Mouse (Mus musculus): ENCODE data around the gene Cnih2. TPM values are rescaled to one million over a fixed set of nuclear protein-coding genes. Genes with fewer than 3 reads are reported as not detected.
"Not testable (repeated sequence)": the region's sequence is repeated elsewhere in the genome, so short reads cannot be mapped to it uniquely, and the experiment has no call there.

Cnih2 gene
- polyA plus RNA-seq, 1 experiment, result 1.9 TPM

DNA sequence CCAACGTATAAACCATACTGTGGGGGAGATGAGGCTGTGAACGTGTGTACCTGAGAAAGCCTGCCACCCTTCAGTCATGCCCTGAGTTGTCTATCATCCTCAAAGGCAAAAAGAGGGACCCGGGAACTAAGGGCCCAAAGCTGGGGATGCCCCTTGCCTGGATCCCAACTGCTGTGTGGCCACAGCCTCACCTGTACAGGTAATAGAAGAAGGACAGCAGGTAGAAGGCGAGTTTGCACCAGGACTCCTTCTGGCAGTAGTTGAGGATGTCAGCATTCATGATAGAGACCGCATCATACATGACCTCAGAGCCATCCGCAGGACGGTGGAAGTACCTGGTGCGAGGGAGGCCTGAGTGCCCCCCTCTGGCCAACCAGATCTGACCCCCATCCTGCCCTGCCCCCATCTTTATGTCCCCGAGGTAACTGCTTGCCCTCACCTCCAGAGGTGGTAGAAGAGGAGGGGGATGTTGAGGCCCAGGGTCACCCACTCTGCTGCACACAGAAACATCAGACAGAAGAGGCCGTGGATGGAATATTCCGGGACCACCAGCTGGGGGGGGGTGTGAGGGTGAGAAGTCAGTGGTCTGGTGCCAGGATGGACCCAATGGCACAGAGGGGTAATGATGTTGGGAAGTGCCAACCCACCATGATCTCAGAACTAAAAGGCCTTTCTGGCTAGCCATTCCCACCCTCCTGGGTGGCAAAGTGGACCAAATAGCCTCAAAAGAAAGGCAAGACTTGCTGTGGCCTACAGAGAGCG lies 4.7 kb downstream of the Cnih2 start:
- TF ChIP-seq MYOD1 (IDR thresholded peaks at IDR 0.05; ENCODE audit: control insufficient read depth, insufficient read length, low read depth) (no peak), MYOG (IDR thresholded peaks at IDR 0.05; ENCODE audit: control insufficient read depth, extremely low read depth, insufficient read length) (no peak), FOSL1 (IDR thresholded peaks at IDR 0.05; ENCODE audit: insufficient read depth, low read length, poor library complexity, severe bottlenecking) (no peak), CTCF (IDR thresholded peaks at IDR 0.05; ENCODE audit: control insufficient read depth, insufficient read depth, insufficient read length) (no peak), USF1 (IDR thresholded peaks at IDR 0.05; ENCODE audit: low read depth) (no peak), MAX (IDR thresholded peaks at IDR 0.05) (no peak), CEBPB (IDR thresholded peaks at IDR 0.05; ENCODE audit: low read depth) (no peak)
- H3K4me3 ChIP-seq (ENCODE audit: insufficient read depth, poor library complexity, severe bottlenecking), result no peak overlapping the region
- peaks cover 11% of the 10 kb centered on the region for H3K79me2 ChIP-seq (ENCODE audit: control insufficient read depth, insufficient read depth)
- H3K79me3 ChIP-seq (ENCODE audit: low read depth), result no peaks in the 10 kb centered on the region
- H3K36me3 ChIP-seq (ENCODE audit: control insufficient read depth, insufficient read depth), result peaks cover 3% of the 10 kb centered on the region
- H3ac ChIP-seq (ENCODE audit: control insufficient read depth, insufficient read length, low read depth), result no peak overlapping the region
- no peaks in the 10 kb centered on the region for H3K27me3 ChIP-seq (ENCODE audit: control insufficient read depth, insufficient read depth, insufficient read length)

- Histone ChIP-seq H3K79me3 (ENCODE audit: low read depth) (no peaks in the 10 kb centered on the region), H3ac (ENCODE audit: control insufficient read depth, insufficient read length, low read depth) (no peak overlapping the region), H3K36me3 (ENCODE audit: control insufficient read depth, insufficient read depth) (peaks cover 3% of the 10 kb centered on the region), H3K27me3 (ENCODE audit: control insufficient read depth, insufficient read depth, insufficient read length) (no peaks in the 10 kb centered on the region), H3K79me2 (ENCODE audit: control insufficient read depth, insufficient read depth) (peaks cover 13% of the 10 kb centered on the region), H3K4me3 (ENCODE audit: insufficient read depth, poor library complexity, severe bottlenecking) (no peak overlapping the region)
- TF ChIP-seq MAX (IDR thresholded peaks at IDR 0.05) (no peak), FOSL1 (IDR thresholded peaks at IDR 0.05; ENCODE audit: insufficient read depth, low read length, poor library complexity, severe bottlenecking) (no peak), CEBPB (IDR thresholded peaks at IDR 0.05; ENCODE audit: low read depth) (no peak), MYOG (IDR thresholded peaks at IDR 0.05; ENCODE audit: control insufficient read depth, extremely low read depth, insufficient read length) (no peak), MYOD1 (IDR thresholded peaks at IDR 0.05; ENCODE audit: control insufficient read depth, insufficient read length, low read depth) (no peak), USF1 (IDR thresholded peaks at IDR 0.05; ENCODE audit: low read depth) (no peak), CTCF (IDR thresholded peaks at IDR 0.05; ENCODE audit: control insufficient read depth, insufficient read depth, insufficient read length) (no peak)
Measured at GRCm38 (mm10) chr19:5092083-5092482, 6.2 kb downstream of the Cnih2 start.

GRCm38 (mm10) chr19:5089324-5089723 lies 9.0 kb downstream of the Cnih2 start:
- Histone ChIP-seq H3K79me2 (ENCODE audit: control insufficient read depth, insufficient read depth) (peaks cover 13% of the 10 kb centered on the region), H3K27me3 (ENCODE audit: control insufficient read depth, insufficient read depth, insufficient read length) (no peaks in the 10 kb centered on the region), H3K4me3 (ENCODE audit: insufficient read depth, poor library complexity, severe bottlenecking) (peak overlapping the region; percentile 86), H3ac (ENCODE audit: control insufficient read depth, insufficient read length, low read depth) (no peak overlapping the region), H3K36me3 (ENCODE audit: control insufficient read depth, insufficient read depth) (peaks cover 3% of the 10 kb centered on the region), H3K79me3 (ENCODE audit: low read depth) (no peaks in the 10 kb centered on the region)
- no peak for TF ChIP-seq MAX (IDR thresholded peaks at IDR 0.05)

DNA sequence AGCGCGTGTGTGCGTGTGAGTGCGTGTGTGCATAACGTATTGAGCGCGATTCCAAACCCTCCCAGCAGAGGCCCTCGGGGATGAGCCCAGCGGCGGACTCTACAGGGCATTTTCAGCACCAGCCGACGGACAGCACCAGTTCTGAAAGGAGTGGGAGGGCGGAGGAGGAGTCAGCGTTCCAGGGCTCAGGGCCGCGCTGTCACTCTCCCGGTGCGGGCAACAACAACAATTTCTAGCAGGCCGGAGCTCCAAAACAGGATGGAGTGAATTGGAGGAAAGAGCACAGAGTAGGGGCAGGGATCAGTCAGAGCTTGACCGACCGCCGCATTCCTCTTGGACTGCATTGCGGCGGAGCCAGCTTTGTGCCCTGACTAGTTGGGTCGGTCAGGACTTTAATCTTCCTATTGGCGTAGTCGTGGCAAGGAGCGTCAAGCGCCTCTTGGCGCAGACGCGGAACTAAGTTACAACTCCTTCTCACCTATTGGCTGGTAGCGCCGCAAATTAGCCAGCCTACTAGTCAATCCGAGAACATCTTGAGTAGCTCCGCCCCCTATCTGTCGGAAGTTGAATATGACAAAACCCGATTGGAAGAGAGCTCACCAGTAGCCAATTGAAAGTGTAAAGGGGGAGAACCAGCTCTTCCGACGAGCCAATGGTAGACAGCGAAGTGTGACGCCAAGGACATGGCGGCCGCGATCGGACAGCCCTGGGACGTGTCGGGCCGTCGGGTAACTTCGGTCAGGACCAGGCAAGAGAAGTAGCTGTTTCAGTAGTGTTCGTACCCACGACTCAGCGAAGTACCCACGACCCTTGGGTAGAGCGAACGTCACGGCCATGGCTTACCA lies 10.2 kb downstream of the Cnih2 start, which contains the start of gene Yif1a:
Yif1a (plus strand) TSS at position 655 of the 845 bp plus-strand sequence.
- Histone ChIP-seq H3K27me3 (ENCODE audit: control insufficient read depth, insufficient read depth, insufficient read length) (no peaks in the 10 kb centered on the region), H3K4me3 (ENCODE audit: insufficient read depth, poor library complexity, severe bottlenecking) (peak within 1 kb of the TSS; percentile 86), H3ac (ENCODE audit: control insufficient read depth, insufficient read length, low read depth) (peak within 1 kb of the TSS; percentile 73), H3K79me3 (ENCODE audit: low read depth) (no peaks in the 10 kb centered on the region), H3K79me2 (ENCODE audit: control insufficient read depth, insufficient read depth) (peaks cover 13% of the 10 kb centered on the region), H3K36me3 (ENCODE audit: control insufficient read depth, insufficient read depth) (peaks cover 3% of the 10 kb centered on the region)
- TF ChIP-seq MYOG (IDR thresholded peaks at IDR 0.05; ENCODE audit: control insufficient read depth, extremely low read depth, insufficient read length) (no peak), MYOD1 (IDR thresholded peaks at IDR 0.05; ENCODE audit: control insufficient read depth, insufficient read length, low read depth) (no peak), CTCF (IDR thresholded peaks at IDR 0.05; ENCODE audit: control insufficient read depth, insufficient read depth, insufficient read length) (peak; percentile 40), CEBPB (IDR thresholded peaks at IDR 0.05; ENCODE audit: low read depth) (no peak), MAX (IDR thresholded peaks at IDR 0.05) (peak; percentile 66), FOSL1 (IDR thresholded peaks at IDR 0.05; ENCODE audit: insufficient read depth, low read length, poor library complexity, severe bottlenecking) (no peak), USF1 (IDR thresholded peaks at IDR 0.05; ENCODE audit: low read depth) (no peak)

DNA sequence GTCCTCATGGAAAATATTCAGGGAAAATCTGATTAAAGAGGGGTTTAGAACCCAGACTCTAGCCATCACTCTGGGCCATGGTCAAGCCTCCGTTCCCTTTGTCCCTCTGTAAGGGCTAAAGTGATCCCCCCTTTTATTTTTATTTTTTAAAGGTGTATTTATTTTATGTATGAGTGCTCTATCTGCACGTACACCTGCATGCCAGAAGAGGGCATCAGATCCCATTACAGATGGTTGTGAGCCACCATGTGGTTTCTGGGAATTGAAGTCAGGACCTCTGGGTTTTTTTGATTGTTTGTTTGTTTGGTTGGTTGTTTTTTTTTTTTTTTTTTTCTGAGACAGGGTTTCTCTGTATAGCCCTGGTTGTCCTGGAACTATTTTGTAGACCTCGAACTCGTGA lies 11.8 kb downstream of the Cnih2 start:
- H3ac ChIP-seq (ENCODE audit: control insufficient read depth, insufficient read length, low read depth); H3K27me3 ChIP-seq (ENCODE audit: control insufficient read depth, insufficient read depth, insufficient read length); H3K4me3 ChIP-seq (ENCODE audit: insufficient read depth, poor library complexity, severe bottlenecking); H3K36me3 ChIP-seq (ENCODE audit: control insufficient read depth, insufficient read depth); H3K79me3 ChIP-seq (ENCODE audit: low read depth): not testable (repeated sequence)
- H3K79me2 ChIP-seq (ENCODE audit: control insufficient read depth, insufficient read depth), result peaks cover 13% of the 10 kb centered on the region
